Mouse (Mus musculus): ENCODE measurements at regions not wholly inside any gene's neighbourhood (a gene's known extent, or its start where the extent isn't known, plus 50 kb on each side); places are given as distances from the start of the nearest gene placed in this dataset.

GRCm38 (mm10) chr4:55703346-55703916 is 171.2 kb upstream of the Klf4 start:
- DNase-seq (ENCODE audit: extremely low spot score in 1 of 2, low spot score in 2 of 2): no peak
- Histone ChIP-seq H3K4me3 (no peak overlapping the region), H3K27ac (no peak overlapping the region)
- no peak for TF ChIP-seq CTCF (IDR thresholded peaks at IDR 0.05)
- intact Hi-C loops (cut with DNase I): no loop called here

DNA sequence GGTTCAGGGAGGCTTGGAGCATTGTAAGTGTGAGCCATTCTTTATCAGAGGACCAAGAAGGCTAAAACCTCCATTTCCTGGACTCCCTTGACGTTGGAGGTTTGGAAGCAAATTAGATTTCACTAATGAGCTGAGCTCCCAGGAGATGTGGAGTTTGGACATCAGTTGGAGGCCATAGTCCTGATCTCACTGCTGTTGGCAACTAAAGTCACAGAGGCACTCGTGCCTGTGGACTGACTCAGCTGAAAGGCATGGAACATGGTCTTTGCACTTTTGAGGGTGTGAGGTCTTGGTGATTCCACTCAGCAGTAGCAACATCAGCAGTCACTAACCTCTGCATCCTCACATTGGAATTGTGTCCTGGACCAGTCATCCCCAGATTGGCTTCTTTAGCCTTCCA is 169.1 kb upstream of the Klf4 start:
- no peak for TF ChIP-seq CTCF (IDR thresholded peaks at IDR 0.05)
- Histone ChIP-seq H3K27ac (no peak overlapping the region), H3K4me3 (no peak overlapping the region)
- intact Hi-C loops (cut with DNase I): no loop called here
- no peak for DNase-seq (ENCODE audit: extremely low spot score in 1 of 2, low spot score in 2 of 2)

DNA sequence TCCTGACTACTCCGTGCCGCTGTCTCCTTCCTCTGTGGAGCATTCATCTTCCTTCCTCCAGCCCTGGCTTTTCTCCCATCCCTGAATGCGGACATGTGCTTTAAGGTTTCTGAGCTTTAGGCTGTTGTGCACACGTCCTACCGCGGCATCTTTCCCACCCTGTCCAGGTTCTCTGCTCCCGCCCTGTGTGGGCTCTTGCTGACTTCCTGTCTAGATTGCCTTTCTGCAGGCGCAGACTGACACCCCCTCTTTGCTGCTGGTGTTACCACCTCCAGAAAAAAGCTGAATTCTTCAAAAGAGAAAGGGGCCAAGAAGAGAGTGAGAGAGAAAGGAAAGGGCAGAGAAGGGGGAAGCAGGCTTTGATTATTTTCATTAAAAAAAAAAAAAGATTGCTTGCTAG is 167.7 kb upstream of the Klf4 start:
- H3K4me3 ChIP-seq: no peak overlapping the region
- intact Hi-C loops (cut with DNase I): loop anchor here (2.0 kb wide), 1 partner anchor 49 kb away; no protein-coding TSS in a partner anchor
- DNase-seq (ENCODE audit: extremely low spot score in 1 of 2, low spot score in 2 of 2): no peak
- TF ChIP-seq CTCF (IDR thresholded peaks at IDR 0.05): no peak
- H3K27ac ChIP-seq: no peak overlapping the region

DNA sequence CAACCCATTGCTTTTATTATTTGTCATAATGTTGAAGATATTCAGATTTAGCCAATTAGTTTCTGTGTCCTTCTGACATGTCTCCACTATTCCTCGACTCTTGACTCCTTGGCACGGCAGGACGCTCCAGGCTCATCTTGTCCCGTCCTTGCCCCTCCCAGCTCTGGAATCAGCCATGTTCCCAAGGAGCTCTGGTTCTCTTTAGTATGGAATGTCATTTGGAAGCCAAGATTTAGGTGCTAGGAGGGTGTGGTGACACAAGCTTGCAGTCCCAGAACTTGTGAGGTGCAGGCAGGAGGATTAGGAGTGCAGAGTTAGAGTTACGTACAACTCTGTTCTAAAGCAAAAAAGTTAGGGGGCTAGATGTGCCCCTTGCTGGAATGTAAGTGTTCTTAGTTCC is 166.9 kb upstream of the Klf4 start:
- intact Hi-C loops (cut with DNase I): loop anchor here (2.0 kb wide), 1 partner anchor 48 kb away; no protein-coding TSS in a partner anchor
- H3K4me3 ChIP-seq: no peak overlapping the region
- no peak for TF ChIP-seq CTCF (IDR thresholded peaks at IDR 0.05)
- no peak overlapping the region for H3K27ac ChIP-seq
- DNase-seq (ENCODE audit: extremely low spot score in 1 of 2, low spot score in 2 of 2): no peak

GRCm38 (mm10) chr4:55697108-55697507 is 164.8 kb upstream of the Klf4 start:
- intact Hi-C loops (cut with DNase I): no loop called here
- H3K27ac ChIP-seq: no peak overlapping the region
- DNase-seq (ENCODE audit: extremely low spot score in 1 of 2, low spot score in 2 of 2): no peak
- H3K4me3 ChIP-seq: no peak overlapping the region
- TF ChIP-seq CTCF (IDR thresholded peaks at IDR 0.05): no peak

- no peak for DNase-seq (ENCODE audit: extremely low spot score in 1 of 2, low spot score in 2 of 2)
- H3K4me3 ChIP-seq: no peak overlapping the region
- intact Hi-C loops (cut with DNase I): no loop called here
- TF ChIP-seq CTCF (IDR thresholded peaks at IDR 0.05): no peak
- no peak overlapping the region for H3K27ac ChIP-seq
Measured at GRCm38 (mm10) chr4:55696428-55696827, 164.2 kb upstream of the Klf4 start.

DNA sequence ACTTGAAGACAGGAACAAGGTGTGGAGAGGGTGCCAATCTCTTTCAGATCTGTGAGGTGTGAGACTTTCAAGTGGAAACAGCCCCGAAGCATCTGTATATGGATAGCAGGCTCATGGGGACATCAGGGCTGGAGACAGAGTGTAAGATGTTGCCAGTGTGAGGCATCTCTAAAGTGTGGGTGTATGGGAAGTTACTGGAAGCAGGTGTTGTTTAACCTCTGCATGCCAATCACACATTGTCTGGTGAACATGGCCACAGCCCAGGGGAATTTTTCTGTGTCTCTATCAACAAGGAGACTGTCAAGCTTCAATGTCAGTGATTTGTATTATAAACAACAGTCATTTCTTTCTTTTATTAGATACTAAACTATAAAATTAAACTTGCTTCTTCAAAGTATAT is 163.0 kb upstream of the Klf4 start:
- intact Hi-C loops (cut with DNase I): no loop called here
- no peak for DNase-seq (ENCODE audit: extremely low spot score in 1 of 2, low spot score in 2 of 2)
- Histone ChIP-seq H3K27ac (no peak overlapping the region), H3K4me3 (no peak overlapping the region)
- no peak for TF ChIP-seq CTCF (IDR thresholded peaks at IDR 0.05)

GRCm38 (mm10) chr4:55689479-55689878 is 157.2 kb upstream of the Klf4 start:
- no peak overlapping the region for H3K27ac ChIP-seq
- TF ChIP-seq CTCF (IDR thresholded peaks at IDR 0.05): no peak

GRCm38 (mm10) chr4:55686771-55687170 is 154.5 kb upstream of the Klf4 start:
- DNase-seq (ENCODE audit: extremely low spot score in 1 of 2, low spot score in 2 of 2): no peak
- Histone ChIP-seq H3K27ac (no peak overlapping the region), H3K4me3 (no peak overlapping the region)
- no peak for TF ChIP-seq CTCF (IDR thresholded peaks at IDR 0.05)
- intact Hi-C loops (cut with DNase I): no loop called here

More at GRCm38 (mm10) chr4:55689479-55689878, 157.2 kb upstream of the Klf4 start:
- intact Hi-C loops (cut with DNase I): no loop called here
- DNase-seq (ENCODE audit: extremely low spot score in 1 of 2, low spot score in 2 of 2): no peak
- no peak overlapping the region for H3K4me3 ChIP-seq

GRCm38 (mm10) chr4:55672288-55672687 is 140.0 kb upstream of the Klf4 start:
- intact Hi-C loops (cut with DNase I): no loop called here
- no peak for DNase-seq (ENCODE audit: extremely low spot score in 1 of 2, low spot score in 2 of 2)
- Histone ChIP-seq H3K4me3 (no peak overlapping the region), H3K27ac (no peak overlapping the region)
- no peak for TF ChIP-seq CTCF (IDR thresholded peaks at IDR 0.05)

- no peak overlapping the region for H3K4me3 ChIP-seq
- no peak for DNase-seq (ENCODE audit: extremely low spot score in 1 of 2, low spot score in 2 of 2)
- no peak for TF ChIP-seq CTCF (IDR thresholded peaks at IDR 0.05)
- H3K27ac ChIP-seq: no peak overlapping the region
- intact Hi-C loops (cut with DNase I): no loop called here
Measured at GRCm38 (mm10) chr4:55670258-55670657, 138.0 kb upstream of the Klf4 start.

DNA sequence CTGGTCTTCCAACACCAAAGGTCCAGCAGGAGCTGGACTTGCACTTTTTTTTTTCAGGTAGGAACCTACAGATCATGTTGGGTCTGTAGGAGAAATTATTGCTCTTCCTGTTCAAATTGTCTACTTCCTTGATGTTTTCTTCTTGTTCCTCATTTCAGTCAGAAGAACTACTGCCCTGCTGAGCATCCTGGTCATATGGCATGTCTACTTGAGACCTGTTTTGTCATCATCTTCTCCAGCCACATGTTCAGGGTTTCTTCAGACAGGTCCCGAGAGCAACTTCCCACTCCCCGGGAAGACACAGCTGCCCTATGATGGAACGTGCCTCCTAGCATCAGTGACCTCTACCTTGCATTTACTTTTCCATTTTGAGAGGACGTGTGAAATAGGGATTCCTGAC is 132.6 kb upstream of the Klf4 start:
- no peak for DNase-seq (ENCODE audit: extremely low spot score in 1 of 2, low spot score in 2 of 2)
- no peak for TF ChIP-seq CTCF (IDR thresholded peaks at IDR 0.05)
- Histone ChIP-seq H3K27ac (no peak overlapping the region), H3K4me3 (no peak overlapping the region)
- intact Hi-C loops (cut with DNase I): loop anchor here (5.0 kb wide), 1 partner anchor 262 kb away; no protein-coding TSS in a partner anchor

DNA sequence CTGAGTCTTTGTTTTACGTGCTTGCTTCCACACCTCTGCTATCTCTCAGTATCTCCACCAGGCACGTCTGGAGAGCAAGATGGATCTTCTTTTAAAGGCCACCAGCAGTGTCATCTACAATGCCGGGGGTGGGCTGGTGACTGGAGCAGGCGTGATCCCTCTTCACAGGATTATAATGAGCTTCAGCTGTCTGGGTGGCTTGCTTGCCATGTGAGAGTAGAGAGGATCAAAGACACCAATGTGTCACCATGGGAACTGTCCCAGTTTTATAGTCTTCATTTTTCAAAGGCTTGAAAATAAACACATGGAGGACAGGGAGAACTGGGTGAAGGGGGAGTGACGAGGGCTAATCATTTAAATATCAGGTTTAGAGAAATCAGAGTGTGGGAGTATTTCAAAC is 131.6 kb upstream of the Klf4 start:
- no peak overlapping the region for H3K27ac ChIP-seq
- intact Hi-C loops (cut with DNase I): loop anchor here (5.0 kb wide), 1 partner anchor 263 kb away; no protein-coding TSS in a partner anchor
- no peak for TF ChIP-seq CTCF (IDR thresholded peaks at IDR 0.05)
- peak in 1 of 2 experiments; percentile 35 for DNase-seq (ENCODE audit: extremely low spot score in 1 of 2, low spot score in 2 of 2)
- no peak overlapping the region for H3K4me3 ChIP-seq
